Mouse (Mus musculus) bone marrow, adult 2 months (tissue): ENCODE results near the gene Syngr1.

Experiments
- CTCF ChIP-seq: fragments of 200-500 bp; IDR thresholded peaks from 2 replicates; pipeline ENCODE4 v1.5.1; 2011; ENCODE audit warnings: low read length, control low read depth; ENCODE audit not compliant: control insufficient read depth, insufficient read depth
- POLR2A ChIP-seq: fragments of 200-500 bp; IDR thresholded peaks from 2 replicates; pipeline ENCODE4 v1.6.1; 2011; ENCODE audit warnings: low read depth, mild to moderate bottlenecking, control low read depth, low read length, borderline replicate concordance; ENCODE audit not compliant: control insufficient read depth

- no peak for TF ChIP-seq POLR2A
- TF ChIP-seq CTCF, result no peak
These were observed 19.1 kb upstream of the Syngr1 start for GRCm38 (mm10) chr15:80071951-80072437.
